Comparison of ENCODE assay signal across 10 mouse cellular contexts in genomic region chr17:6744366-6744765, GRCm38 (mm10). TPM values are rescaled to one million over a fixed set of nuclear protein-coding genes. Genes with fewer than 3 reads are reported as not detected.
DNase-seq lines count a peak whose midpoint lies in the region; ATAC-seq lines count a peak whose summit lies in the region.
"Had no signal": no experiment of that assay in that cellular context is flagged by ENCODE, and none has a peak within 500 bp of the region (broad histone marks: within the 10 kb centered on the region; RNA-seq: fewer than 3 reads in every experiment).

No protein-coding gene starts in this region.

- no peak overlapping the region for H3K9ac ChIP-seq in lung, embryonic 16.5 days (ENCODE audit: low read length)
- H3K9ac ChIP-seq in embryonic facial prominence, embryonic 12.5 days, result no peak overlapping the region
- H3K9ac ChIP-seq in limb, embryonic 13.5 days, result 0 out of 2 replicates have a peak overlapping the region, but pooled peaks have one; percentile 25

- H3K36me3 ChIP-seq in lung, embryonic 16.5 days (ENCODE audit: control insufficient read depth, insufficient read depth, low read length), result peaks cover 8% of the 10 kb centered on the region
- peaks cover 15% of the 10 kb centered on the region; the same call in 1 of the 2 replicates for H3K36me3 ChIP-seq in embryonic facial prominence, embryonic 12.5 days
- H3K36me3 ChIP-seq in limb, embryonic 13.5 days, result peaks cover 55% of the 10 kb centered on the region

- DNase-seq in heart, adult 11 months, result peak; percentile 86
- DNase-seq in heart, postnatal 14 days, result no peak
- no peak for DNase-seq in lung, postnatal 10 days
- no peak for DNase-seq in right cerebral cortex, postnatal 4 days
- DNase-seq in left cerebral cortex, adult 8-10 months (ENCODE audit: low spot score in 2 of 2), result no peak
- DNase-seq: cerebellum, adult 11-12 months; layer of hippocampus, postnatal 36 days had no signal

- H3K4me3 ChIP-seq in lung, embryonic 16.5 days (ENCODE audit: low read length), result no peak overlapping the region
- H3K4me3 ChIP-seq in embryonic facial prominence, embryonic 12.5 days, result no peak overlapping the region
- no peak overlapping the region for H3K4me3 ChIP-seq in limb, embryonic 13.5 days

- 71% methylated on average over 9 of the region's 9 CpGs for WGBS in lung, embryonic 16.5 days
- WGBS in embryonic facial prominence, embryonic 12.5 days, result 46% methylated on average over 9 of the region's 9 CpGs
- WGBS in limb, embryonic 13.5 days, result 56% methylated on average over 9 of the region's 9 CpGs

- ATAC-seq in lung, embryonic 16.5 days (ENCODE audit: low read depth), result 0 out of 2 replicates have a peak, but pooled peaks have one; percentile 6
- no peak for ATAC-seq in embryonic facial prominence, embryonic 12.5 days (ENCODE audit: insufficient number of reproducible peaks, insufficient read depth, low FRiP score, low TSS enrichment)
- ATAC-seq in limb, embryonic 13.5 days (ENCODE audit: low FRiP score, low read depth), result no peak

- intact Hi-C loops in heart, postnatal 14 days (cut with DNase I), result no loop called here

- H3K27me3 ChIP-seq in lung, embryonic 16.5 days (ENCODE audit: control insufficient read depth, insufficient read depth, low read depth, low read length), result no peaks in the 10 kb centered on the region
- no peaks in the 10 kb centered on the region for H3K27me3 ChIP-seq in embryonic facial prominence, embryonic 12.5 days
- H3K27me3 ChIP-seq in limb, embryonic 13.5 days, result no peaks in the 10 kb centered on the region

- no peaks in the 10 kb centered on the region for H3K9me3 ChIP-seq in lung, embryonic 16.5 days (ENCODE audit: control insufficient read depth, low read length)
- no peaks in the 10 kb centered on the region for H3K9me3 ChIP-seq in embryonic facial prominence, embryonic 12.5 days
- H3K9me3 ChIP-seq in limb, embryonic 13.5 days, result no peaks in the 10 kb centered on the region

- H3K4me1 ChIP-seq in lung, embryonic 16.5 days (replicated peaks; ENCODE audit: control insufficient read depth, insufficient read depth, low read length), result peaks cover 21% of the 10 kb centered on the region
- H3K4me1 ChIP-seq in embryonic facial prominence, embryonic 12.5 days, result peaks cover 37% of the 10 kb centered on the region
- peaks cover 63% of the 10 kb centered on the region for H3K4me1 ChIP-seq in limb, embryonic 13.5 days

- peak overlapping the region; percentile 51 for H3K27ac ChIP-seq in lung, embryonic 16.5 days (ENCODE audit: low read length)
- H3K27ac ChIP-seq in embryonic facial prominence, embryonic 12.5 days, result peak overlapping the region; percentile 17; the same call in 1 of the 2 replicates
- peak overlapping the region; percentile 39; the same call in 1 of the 2 replicates for H3K27ac ChIP-seq in limb, embryonic 13.5 days

- H3K4me2 ChIP-seq in lung, embryonic 16.5 days (ENCODE audit: low read depth, low read length), result no peak overlapping the region
- no peak overlapping the region for H3K4me2 ChIP-seq in embryonic facial prominence, embryonic 12.5 days (replicated peaks)
- H3K4me2 ChIP-seq in limb, embryonic 13.5 days (replicated peaks), result no peak overlapping the region

RNA-seq across cellular contexts. Expression of gene Ezr, which starts 38.2 kb away (rescaled TPM):
- 10 to 100 TPM; 48.8 to 56.9 TPM for total RNA-seq in heart, postnatal 14 days (2021)
- polyA plus RNA-seq in lung, embryonic 16.5 days (2015; fragmentation: Nextera tagmentation; extraction: Ambion mirVana), result 154 and 168 TPM in 2 replicates
- 48.6 and 52.2 TPM in 2 replicates for polyA plus RNA-seq in embryonic facial prominence, embryonic 12.5 days (2016; fragmentation: Nextera tagmentation; extraction: Ambion mirVana)
- 47.5 and 51.9 TPM in 2 replicates for polyA plus RNA-seq in limb, embryonic 13.5 days (2015; fragmentation: Nextera tagmentation; extraction: Ambion mirVana)
- total RNA-seq in left cerebral cortex, adult 8-10 months (2022), result 10 to 100 TPM; 37.9 to 48.8 (median 40.2) TPM
